Mouse (Mus musculus): ENCODE measurements at regions not wholly inside any gene's neighbourhood (a gene's known extent, or its start where the extent isn't known, plus 50 kb on each side); places are given as distances from the start of the nearest gene placed in this dataset.

GRCm38 (mm10) chr10:99829974-99830373 is 70.5 kb upstream of the Csl start:
- Histone ChIP-seq H3K27ac (ENCODE audit: low read length) (no peak overlapping the region), H3K4me1 (ENCODE audit: control insufficient read depth, insufficient read depth, low read length) (peaks cover 1% of the 10 kb centered on the region; the same call in 1 of the 2 replicates), H3K9ac (ENCODE audit: low read length) (no peak overlapping the region), H3K27me3 (ENCODE audit: control insufficient read depth, insufficient read depth, low read length) (no peaks in the 10 kb centered on the region), H3K4me2 (ENCODE audit: low read depth, low read length) (no peak overlapping the region), H3K36me3 (ENCODE audit: control insufficient read depth, insufficient read depth) (no peaks in the 10 kb centered on the region), H3K9me3 (replicated peaks; ENCODE audit: control insufficient read depth, low read length) (no peaks in the 10 kb centered on the region), H3K4me3 (ENCODE audit: low read length) (no peak overlapping the region)
- 85% methylated on average over 3 of the region's 3 CpGs for WGBS
- no peak for ATAC-seq (replicated peaks; ENCODE audit: extremely low read depth, insufficient read depth, low FRiP score)

- H3K9ac ChIP-seq (ENCODE audit: low read length), result no peak overlapping the region
- 79% methylated on average over 4 of the region's 4 CpGs for WGBS
- H3K4me1 ChIP-seq (ENCODE audit: control insufficient read depth, insufficient read depth, low read length), result no peaks in the 10 kb centered on the region
- no peak overlapping the region for H3K4me3 ChIP-seq (ENCODE audit: low read length)
- H3K27ac ChIP-seq (ENCODE audit: low read length), result no peak overlapping the region
- H3K9me3 ChIP-seq (replicated peaks; ENCODE audit: control insufficient read depth, low read length), result no peaks in the 10 kb centered on the region
- H3K4me2 ChIP-seq (ENCODE audit: low read depth, low read length), result no peak overlapping the region
- H3K27me3 ChIP-seq (ENCODE audit: control insufficient read depth, insufficient read depth, low read length), result no peaks in the 10 kb centered on the region
- no peak for ATAC-seq (replicated peaks; ENCODE audit: extremely low read depth, insufficient read depth, low FRiP score)
- no peaks in the 10 kb centered on the region for H3K36me3 ChIP-seq (ENCODE audit: control insufficient read depth, insufficient read depth)
These were observed 68.0 kb upstream of the Csl start for GRCm38 (mm10) chr10:99827476-99827875.

- ATAC-seq (replicated peaks; ENCODE audit: extremely low read depth, insufficient read depth, low FRiP score), result no peak
- H3K27ac ChIP-seq (ENCODE audit: low read length), result no peak overlapping the region
- WGBS, result 80% methylated on average over 4 of the region's 4 CpGs
These were observed 66.4 kb upstream of the Csl start for GRCm38 (mm10) chr10:99825881-99826280.

GRCm38 (mm10) chr10:99812069-99812650 is 52.7 kb upstream of the Csl start:
- Histone ChIP-seq H3K9me3 (replicated peaks; ENCODE audit: control insufficient read depth, low read length) (no peaks in the 10 kb centered on the region), H3K27me3 (ENCODE audit: control insufficient read depth, insufficient read depth, low read length) (no peaks in the 10 kb centered on the region), H3K4me1 (ENCODE audit: control insufficient read depth, insufficient read depth, low read length) (no peaks in the 10 kb centered on the region), H3K27ac (ENCODE audit: low read length) (no peak overlapping the region), H3K36me3 (ENCODE audit: control insufficient read depth, insufficient read depth) (no peaks in the 10 kb centered on the region), H3K9ac (ENCODE audit: low read length) (no peak overlapping the region), H3K4me3 (ENCODE audit: low read length) (no peak overlapping the region), H3K4me2 (ENCODE audit: low read depth, low read length) (no peak overlapping the region)
- no peak for ATAC-seq (replicated peaks; ENCODE audit: extremely low read depth, insufficient read depth, low FRiP score)
- WGBS, result 81% methylated on average over 7 of the region's 7 CpGs

More at GRCm38 (mm10) chr10:99825881-99826280, 66.4 kb upstream of the Csl start:
- Histone ChIP-seq H3K27me3 (ENCODE audit: control insufficient read depth, insufficient read depth, low read length) (no peaks in the 10 kb centered on the region), H3K36me3 (ENCODE audit: control insufficient read depth, insufficient read depth) (no peaks in the 10 kb centered on the region), H3K4me2 (ENCODE audit: low read depth, low read length) (no peak overlapping the region), H3K9me3 (replicated peaks; ENCODE audit: control insufficient read depth, low read length) (no peaks in the 10 kb centered on the region), H3K4me1 (ENCODE audit: control insufficient read depth, insufficient read depth, low read length) (no peaks in the 10 kb centered on the region), H3K9ac (ENCODE audit: low read length) (no peak overlapping the region), H3K4me3 (ENCODE audit: low read length) (no peak overlapping the region)

GRCm38 (mm10) chr10:99811430-99811829 is 52.0 kb upstream of the Csl start:
- 63% methylated on average over 1 of the region's 1 CpGs for WGBS
- Histone ChIP-seq H3K36me3 (ENCODE audit: control insufficient read depth, insufficient read depth) (no peaks in the 10 kb centered on the region), H3K4me2 (ENCODE audit: low read depth, low read length) (no peak overlapping the region), H3K27me3 (ENCODE audit: control insufficient read depth, insufficient read depth, low read length) (no peaks in the 10 kb centered on the region), H3K4me3 (ENCODE audit: low read length) (no peak overlapping the region), H3K9ac (ENCODE audit: low read length) (no peak overlapping the region), H3K27ac (ENCODE audit: low read length) (no peak overlapping the region), H3K4me1 (ENCODE audit: control insufficient read depth, insufficient read depth, low read length) (no peaks in the 10 kb centered on the region), H3K9me3 (replicated peaks; ENCODE audit: control insufficient read depth, low read length) (no peaks in the 10 kb centered on the region)
- ATAC-seq (replicated peaks; ENCODE audit: extremely low read depth, insufficient read depth, low FRiP score), result no peak

All from heart, embryonic 16.5 days (tissue).